Mouse (Mus musculus) kidney, adult 2 months (tissue): Measurements from ENCODE around the gene Recql5. TPM values are rescaled to one million over a fixed set of nuclear protein-coding genes. Genes with fewer than 3 reads are reported as not detected.

ENCODE experiments used
- DNase-seq: peaks from one replicate; pipeline ENCODE4 v3.0.0; 2021
- H3K27ac ChIP-seq: fragments of 200-500 bp; 2 replicates; pipeline ENCODE4 v1.5.1; 2012; ENCODE audit warnings: low read depth, low read length, control low read depth, inconsistent platforms; ENCODE audit not compliant: insufficient read depth
- H3K27me3 ChIP-seq: fragments of 200-500 bp; replicated peaks from 2 replicates; pipeline ENCODE4 v1.6.1; 2012; ENCODE audit warnings: mild to moderate bottlenecking, moderate library complexity, low read length, inconsistent platforms; ENCODE audit not compliant: control insufficient read depth, insufficient read depth
- H3K36me3 ChIP-seq: fragments of 200-500 bp; 2 replicates; pipeline ENCODE4 v1.6.1; 2012; ENCODE audit warnings: mild to moderate bottlenecking, moderate library complexity, low read length, inconsistent platforms; ENCODE audit not compliant: control insufficient read depth, insufficient read depth
- H3K4me1 ChIP-seq: fragments of 200-500 bp; 2 replicates; pipeline ENCODE4 v1.6.1; 2011; ENCODE audit warnings: low read length; ENCODE audit not compliant: control insufficient read depth, insufficient read depth
- H3K4me3 ChIP-seq: fragments of 200-500 bp; 2 replicates; pipeline ENCODE4 v1.5.1; 2011; ENCODE audit warnings: mild to moderate bottlenecking, low read depth, low read length, control low read depth; ENCODE audit not compliant: insufficient read depth
- CTCF ChIP-seq: fragments of 200-500 bp; conservative IDR thresholded peaks from 2 replicates; pipeline ENCODE4 v1.5.1; 2011; ENCODE audit warnings: low read depth, mild to moderate bottlenecking, control low read depth, low read length, moderate library complexity, mixed read lengths; ENCODE audit not compliant: insufficient read depth, insufficient read length
- POLR2A ChIP-seq: fragments of 200-500 bp; IDR thresholded peaks from one replicate; pipeline ENCODE4 v1.6.1; 2011; ENCODE audit warnings: low read depth, low read length, control low read depth
- WGBS: fragments of 180-500 bp; shearing (Covaris S2); methylation state at CpG from one replicate; pipeline ENCODE4 v1.1.7; 2018; 5-methylcytosine and 5-hydroxymethylcytosine counted together
- polyA plus RNA-seq: library from polyadenylated mRNA; depleted of rRNA; stranded (reverse); fragments of >200 nt; gene quantifications from 2 replicates; pipeline ENCODE4 v1.2.3, GENCODE M21; 2012

Recql5 gene
- polyA plus RNA-seq, 1 experiment, result 16.9 TPM

- H3K4me3 ChIP-seq, result no peak overlapping the region
- no peak for DNase-seq
- TF ChIP-seq POLR2A (no peak), CTCF (peak; percentile 30; the same call in 1 of the 2 replicates)
- no peaks in the 10 kb centered on the region; the same call in none of the 2 replicates for H3K36me3 ChIP-seq
- 73% methylated on average over 7 of the region's 7 CpGs for WGBS
- H3K27me3 ChIP-seq, result no peaks in the 10 kb centered on the region
- 0 out of 2 replicates have a peak, but pooled peaks cover 2% of the 10 kb centered on the region for H3K4me1 ChIP-seq
- no peak overlapping the region for H3K27ac ChIP-seq
These were observed 8.7 kb upstream of the Recql5 start for GRCm38 (mm10) chr11:115941980-115942379.

- no peak overlapping the region for H3K4me3 ChIP-seq
- TF ChIP-seq POLR2A (no peak), CTCF (peak; percentile 47)
- peak; percentile 73 for DNase-seq
- H3K4me1 ChIP-seq, result no peaks in the 10 kb centered on the region
- H3K36me3 ChIP-seq, result no peaks in the 10 kb centered on the region; the same call in none of the 2 replicates
- H3K27me3 ChIP-seq, result no peaks in the 10 kb centered on the region
- no peak overlapping the region for H3K27ac ChIP-seq
- 37% methylated on average over 6 of the region's 6 CpGs for WGBS
These were observed 6.5 kb upstream of the Recql5 start for GRCm38 (mm10) chr11:115939690-115940329.

- Histone ChIP-seq H3K4me1 (peaks cover 2% of the 10 kb centered on the region; the same call in 1 of the 2 replicates), H3K27me3 (no peaks in the 10 kb centered on the region), H3K4me3 (peak overlapping the region; percentile 87), H3K27ac (no peak overlapping the region), H3K36me3 (no peaks in the 10 kb centered on the region)
- DNase-seq, result no peak
- WGBS, result under 1% methylated on average over 16 of the region's 16 CpGs
- TF ChIP-seq CTCF (no peak), POLR2A (no peak)
These were observed 452 bp upstream of the Recql5 start for GRCm38 (mm10) chr11:115933747-115934110.

GRCm38 (mm10) chr11:115931235-115931634 is 2.0 kb downstream of the Recql5 start:
- Histone ChIP-seq H3K4me3 (no peak overlapping the region), H3K27me3 (no peaks in the 10 kb centered on the region), H3K27ac (no peak overlapping the region), H3K36me3 (no peaks in the 10 kb centered on the region), H3K4me1 (peaks cover 2% of the 10 kb centered on the region; the same call in 1 of the 2 replicates)
- TF ChIP-seq POLR2A, result no peak
- TF ChIP-seq CTCF, result no peak
- DNase-seq, result no peak
- 64% methylated on average over 3 of the region's 3 CpGs for WGBS

- no peak for DNase-seq
- TF ChIP-seq POLR2A (no peak), CTCF (no peak)
- H3K4me3 ChIP-seq, result no peak overlapping the region
- no peak overlapping the region for H3K27ac ChIP-seq
- peaks cover 2% of the 10 kb centered on the region; the same call in 1 of the 2 replicates for H3K4me1 ChIP-seq
- H3K27me3 ChIP-seq, result no peaks in the 10 kb centered on the region
- no peaks in the 10 kb centered on the region for H3K36me3 ChIP-seq
- 69% methylated on average over 3 of the region's 3 CpGs for WGBS
These were observed 3.5 kb downstream of the Recql5 start for GRCm38 (mm10) chr11:115929818-115930217.

- no peak for DNase-seq
- TF ChIP-seq POLR2A (no peak), CTCF (no peak)
- Histone ChIP-seq H3K36me3 (no peaks in the 10 kb centered on the region), H3K27ac (no peak overlapping the region), H3K4me3 (no peak overlapping the region), H3K27me3 (no peaks in the 10 kb centered on the region), H3K4me1 (no peaks in the 10 kb centered on the region; the same call in 1 of the 2 replicates)
- WGBS, result 94% methylated on average over 8 of the region's 8 CpGs
These were observed 4.2 kb downstream of the Recql5 start for GRCm38 (mm10) chr11:115929031-115929430.

- no peaks in the 10 kb centered on the region for H3K36me3 ChIP-seq
- DNase-seq, result no peak
- H3K4me1 ChIP-seq, result no peaks in the 10 kb centered on the region
- no peak overlapping the region for H3K27ac ChIP-seq
- TF ChIP-seq CTCF, result no peak
- no peak for TF ChIP-seq POLR2A
- no peak overlapping the region for H3K4me3 ChIP-seq
- 100% methylated on average over 1 of the region's 1 CpGs for WGBS
- no peaks in the 10 kb centered on the region for H3K27me3 ChIP-seq
These were observed 11.3 kb downstream of the Recql5 start for GRCm38 (mm10) chr11:115921986-115922385.

GRCm38 (mm10) chr11:115920110-115920818 is 13.0 kb downstream of the Recql5 start:
- WGBS, result 33% methylated on average over 6 of the region's 6 CpGs
- H3K4me1 ChIP-seq, result no peaks in the 10 kb centered on the region
- no peaks in the 10 kb centered on the region for H3K27me3 ChIP-seq
- peak; percentile 73 for DNase-seq
- H3K27ac ChIP-seq, result no peak overlapping the region
- TF ChIP-seq POLR2A (no peak), CTCF (peak; percentile 70)
- no peaks in the 10 kb centered on the region for H3K36me3 ChIP-seq
- no peak overlapping the region for H3K4me3 ChIP-seq
